Mouse (Mus musculus): ENCODE data around the gene Ptpn6. TPM values are rescaled to one million over a fixed set of nuclear protein-coding genes. Genes with fewer than 3 reads are reported as not detected.

Ptpn6 gene
- polyA plus RNA-seq, 1 experiment from 2014 or later: 16.4 TPM

DNA sequence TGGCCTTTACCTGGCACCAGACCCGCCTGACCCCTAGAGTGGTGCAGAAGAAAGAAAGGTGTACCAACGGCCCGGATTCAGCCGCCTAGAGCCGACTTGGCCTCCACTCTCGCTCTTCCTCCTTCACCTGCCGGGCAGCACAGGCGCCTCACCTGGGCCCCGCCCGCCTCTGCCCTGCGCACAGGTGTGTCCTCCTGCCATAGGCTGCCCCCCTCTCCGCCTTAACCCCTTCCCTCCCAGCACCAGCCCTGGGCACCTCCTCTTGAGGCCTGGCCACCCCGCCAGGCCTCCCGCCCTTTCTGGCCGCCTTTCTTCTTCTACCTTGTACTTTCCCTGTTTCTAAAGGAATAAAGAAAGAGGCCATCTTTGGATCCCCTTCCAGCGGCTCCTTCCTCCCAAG, 19.8 kb downstream of the Ptpn6 start:
- Histone ChIP-seq H3K4me3 (ENCODE audit: low read length) (peak overlapping the region; percentile 28), H3K4me2 (replicated peaks; ENCODE audit: low read depth, low read length) (peak overlapping the region; percentile 44), H3K27me3 (ENCODE audit: insufficient read depth, low read length) (no peaks in the 10 kb centered on the region), H3K4me1 (ENCODE audit: insufficient read depth, low read length) (peaks cover 6% of the 10 kb centered on the region), H3K36me3 (ENCODE audit: insufficient read depth, low read length) (peaks cover 41% of the 10 kb centered on the region), H3K9ac (replicated peaks; ENCODE audit: low read length) (peak overlapping the region; percentile 60), H3K27ac (ENCODE audit: low read length) (peak overlapping the region; percentile 74), H3K9me3 (ENCODE audit: low read length) (no peaks in the 10 kb centered on the region)
- peak; percentile 68 for ATAC-seq (ENCODE audit: low FRiP score, low TSS enrichment)
- 64% methylated on average over 14 of the region's 16 CpGs for WGBS

GRCm38 (mm10) chr6:124717968-124718367, 20.5 kb downstream of the Ptpn6 start:
- Histone ChIP-seq H3K27me3 (ENCODE audit: insufficient read depth, low read length) (no peaks in the 10 kb centered on the region), H3K4me3 (ENCODE audit: low read length) (peak overlapping the region; percentile 28), H3K4me2 (replicated peaks; ENCODE audit: low read depth, low read length) (peak overlapping the region; percentile 44), H3K4me1 (ENCODE audit: insufficient read depth, low read length) (peaks cover 14% of the 10 kb centered on the region), H3K9ac (replicated peaks; ENCODE audit: low read length) (peak overlapping the region; percentile 43), H3K36me3 (ENCODE audit: insufficient read depth, low read length) (peaks cover 42% of the 10 kb centered on the region), H3K27ac (ENCODE audit: low read length) (peak overlapping the region; percentile 74), H3K9me3 (ENCODE audit: low read length) (no peaks in the 10 kb centered on the region)
- ATAC-seq (ENCODE audit: low FRiP score, low TSS enrichment): no peak
- 77% methylated on average over 13 of the region's 13 CpGs for WGBS

DNA sequence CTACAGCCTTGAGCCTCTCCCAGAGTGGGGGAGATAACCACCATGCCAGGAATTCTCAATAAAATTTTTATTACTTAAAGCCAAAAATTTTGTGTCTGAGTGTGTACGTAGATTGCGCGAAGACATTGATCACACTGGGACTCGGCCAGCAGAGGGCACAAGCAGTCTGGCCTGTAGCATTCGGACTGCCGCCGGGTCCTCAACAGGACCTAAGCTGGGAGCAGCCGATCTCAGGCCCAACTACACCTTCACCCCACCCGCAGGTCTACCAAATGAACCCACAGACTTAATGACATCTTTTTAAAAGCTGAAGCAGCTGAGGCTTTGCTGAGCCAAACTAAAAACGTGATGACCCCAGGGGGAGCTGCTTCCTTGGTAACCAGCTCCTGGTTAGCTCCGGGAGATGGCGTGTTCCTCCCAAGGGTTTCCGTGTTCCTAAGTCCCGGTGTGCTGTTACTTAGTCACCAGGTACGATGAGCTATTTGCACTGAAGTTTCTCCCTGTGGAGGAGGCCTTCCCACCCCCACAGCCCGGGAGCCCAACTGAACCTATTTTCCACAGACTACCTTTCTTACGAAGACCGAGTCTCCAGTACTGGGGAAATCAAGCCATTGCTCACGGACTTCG, 21.5 kb downstream of the Ptpn6 start:
- Histone ChIP-seq H3K4me3 (ENCODE audit: low read length) (peak overlapping the region; percentile 28), H3K4me2 (replicated peaks; ENCODE audit: low read depth, low read length) (peak overlapping the region; percentile 44), H3K9ac (replicated peaks; ENCODE audit: low read length) (no peak overlapping the region), H3K27ac (ENCODE audit: low read length) (peak overlapping the region; percentile 50; the same call in 1 of the 2 replicates), H3K27me3 (ENCODE audit: insufficient read depth, low read length) (no peaks in the 10 kb centered on the region), H3K36me3 (ENCODE audit: insufficient read depth, low read length) (peaks cover 42% of the 10 kb centered on the region), H3K4me1 (ENCODE audit: insufficient read depth, low read length) (peaks cover 15% of the 10 kb centered on the region), H3K9me3 (ENCODE audit: low read length) (no peaks in the 10 kb centered on the region)
- WGBS: 64% methylated on average over 20 of the region's 20 CpGs
- ATAC-seq (ENCODE audit: low FRiP score, low TSS enrichment): no peak

GRCm38 (mm10) chr6:124712918-124713317, 25.6 kb downstream of the Ptpn6 start:
- Histone ChIP-seq H3K9me3 (ENCODE audit: low read length) (no peaks in the 10 kb centered on the region), H3K36me3 (ENCODE audit: insufficient read depth, low read length) (peaks cover 50% of the 10 kb centered on the region)
- WGBS: 8% methylated on average over 11 of the region's 11 CpGs

DNA sequence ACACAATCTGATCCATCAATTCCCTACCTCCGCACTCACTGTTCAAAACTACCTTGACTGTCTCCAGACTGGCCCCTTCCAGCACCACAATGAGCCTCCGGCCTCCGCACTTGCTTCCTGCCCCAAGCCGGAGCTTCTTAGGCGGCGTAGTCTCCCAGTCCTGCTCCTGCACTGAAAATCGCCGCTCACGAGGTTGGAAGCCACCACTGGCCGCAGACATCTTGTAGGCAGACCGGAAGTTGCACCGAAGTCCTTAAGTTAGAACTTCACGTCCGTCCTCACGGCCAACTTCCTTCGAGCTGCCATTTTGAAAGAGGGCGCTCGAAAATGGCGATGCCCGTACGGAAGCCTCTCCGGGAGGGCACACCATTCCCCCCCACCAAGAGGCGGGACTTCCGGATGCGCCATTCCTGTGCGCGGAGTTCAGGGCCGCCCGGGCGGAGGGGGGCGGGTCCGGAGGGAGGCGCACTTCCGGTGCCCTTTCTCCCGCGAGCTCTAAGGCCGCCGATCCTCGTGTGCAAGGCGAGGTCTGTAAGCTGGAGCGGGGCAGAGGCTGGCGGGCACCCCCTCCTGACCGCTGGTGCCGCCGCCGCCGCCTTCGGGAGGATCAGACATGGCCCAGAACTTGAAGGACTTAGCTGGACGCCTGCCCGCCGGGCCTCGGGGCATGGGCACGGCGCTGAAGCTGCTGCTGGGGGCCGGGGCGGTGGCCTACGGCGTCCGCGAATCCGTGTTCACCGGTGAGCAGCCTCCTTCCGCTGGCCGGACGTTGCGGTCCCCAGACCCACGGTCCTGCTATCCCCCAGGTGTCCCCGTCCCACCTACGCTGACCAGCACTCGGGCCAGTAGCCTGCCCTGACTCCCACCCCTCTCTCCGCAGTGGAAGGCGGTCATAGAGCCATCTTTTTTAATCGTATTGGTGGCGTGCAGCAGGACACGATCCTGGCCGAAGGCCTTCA, 26.4 kb downstream of the Ptpn6 start, which contains the start of the genes Emg1 and Phb2:
Gene Emg1 (minus strand): TSS at position 355 of the 959 bp plus-strand sequence.
Gene Phb2 (plus strand): TSS at position 513 of the 959 bp plus-strand sequence.
- H3K27ac ChIP-seq (ENCODE audit: low read length): peak within 1 kb of the TSS; percentile 95
- H3K36me3 ChIP-seq (ENCODE audit: insufficient read depth, low read length): peaks cover 51% of the 10 kb centered on the region
- peak; percentile 96 for ATAC-seq (ENCODE audit: low FRiP score, low TSS enrichment)
- no peaks in the 10 kb centered on the region for H3K9me3 ChIP-seq (ENCODE audit: low read length)
- H3K9ac ChIP-seq (replicated peaks; ENCODE audit: low read length): peak within 1 kb of the TSS; percentile 93
- H3K4me3 ChIP-seq (ENCODE audit: low read length): peak within 1 kb of the TSS; percentile 98
- WGBS: under 1% methylated on average over 73 of the region's 76 CpGs
- H3K4me1 ChIP-seq (ENCODE audit: insufficient read depth, low read length): peaks cover 33% of the 10 kb centered on the region
- peak within 1 kb of the TSS; percentile 93 for H3K4me2 ChIP-seq (replicated peaks; ENCODE audit: low read depth, low read length)
- no peaks in the 10 kb centered on the region for H3K27me3 ChIP-seq (ENCODE audit: insufficient read depth, low read length)

More at GRCm38 (mm10) chr6:124712918-124713317, 25.6 kb downstream of the Ptpn6 start:
- Histone ChIP-seq H3K4me3 (ENCODE audit: low read length) (peak overlapping the region; percentile 98), H3K9ac (replicated peaks; ENCODE audit: low read length) (peak overlapping the region; percentile 93), H3K4me2 (replicated peaks; ENCODE audit: low read depth, low read length) (peak overlapping the region; percentile 93), H3K4me1 (ENCODE audit: insufficient read depth, low read length) (peaks cover 33% of the 10 kb centered on the region), H3K27me3 (ENCODE audit: insufficient read depth, low read length) (no peaks in the 10 kb centered on the region), H3K27ac (ENCODE audit: low read length) (peak overlapping the region; percentile 93)
- no peak for ATAC-seq (ENCODE audit: low FRiP score, low TSS enrichment)

GRCm38 (mm10) chr6:124708289-124708889, 30.1 kb downstream of the Ptpn6 start:
- ATAC-seq (ENCODE audit: low FRiP score, low TSS enrichment): no peak
- peaks cover 23% of the 10 kb centered on the region for H3K4me1 ChIP-seq (ENCODE audit: insufficient read depth, low read length)
- 89% methylated on average over 10 of the region's 10 CpGs for WGBS
- H3K27me3 ChIP-seq (ENCODE audit: insufficient read depth, low read length): no peaks in the 10 kb centered on the region
- H3K9ac ChIP-seq (replicated peaks; ENCODE audit: low read length): no peak overlapping the region
- H3K4me3 ChIP-seq (ENCODE audit: low read length): no peak overlapping the region
- no peak overlapping the region for H3K27ac ChIP-seq (ENCODE audit: low read length)
- H3K36me3 ChIP-seq (ENCODE audit: insufficient read depth, low read length): peaks cover 43% of the 10 kb centered on the region
- H3K9me3 ChIP-seq (ENCODE audit: low read length): no peaks in the 10 kb centered on the region
- no peak overlapping the region for H3K4me2 ChIP-seq (replicated peaks; ENCODE audit: low read depth, low read length)

GRCm38 (mm10) chr6:124706061-124706627, 32.4 kb downstream of the Ptpn6 start:
- no peak overlapping the region for H3K4me3 ChIP-seq (ENCODE audit: low read length)
- H3K4me1 ChIP-seq (ENCODE audit: insufficient read depth, low read length): peaks cover 18% of the 10 kb centered on the region
- no peak overlapping the region for H3K27ac ChIP-seq (ENCODE audit: low read length)
- 68% methylated on average over 5 of the region's 5 CpGs for WGBS
- ATAC-seq (ENCODE audit: low FRiP score, low TSS enrichment): no peak
- no peaks in the 10 kb centered on the region for H3K9me3 ChIP-seq (ENCODE audit: low read length)
- H3K9ac ChIP-seq (replicated peaks; ENCODE audit: low read length): no peak overlapping the region
- peaks cover 63% of the 10 kb centered on the region for H3K36me3 ChIP-seq (ENCODE audit: insufficient read depth, low read length)
- H3K4me2 ChIP-seq (replicated peaks; ENCODE audit: low read depth, low read length): no peak overlapping the region
- H3K27me3 ChIP-seq (ENCODE audit: insufficient read depth, low read length): no peaks in the 10 kb centered on the region

DNA sequence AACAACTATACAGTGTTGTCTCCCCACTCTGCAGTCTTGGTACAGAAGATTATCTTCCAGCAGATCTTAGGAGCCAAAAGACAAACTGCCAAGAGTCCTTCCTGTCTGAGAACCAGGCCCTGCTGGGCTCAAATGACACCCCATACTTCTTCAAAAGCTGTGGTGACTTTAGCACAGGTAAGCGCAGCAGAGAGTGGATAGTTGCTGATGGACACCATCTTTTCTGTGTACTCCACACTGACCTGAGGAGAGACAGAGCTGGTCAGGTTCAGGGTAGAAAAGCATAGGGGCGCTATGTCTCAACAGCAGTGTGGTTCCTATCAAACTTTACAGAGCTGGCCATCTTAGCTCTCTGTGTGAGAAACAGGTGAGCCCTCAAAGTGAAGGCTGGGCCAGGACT, 34.1 kb downstream of the Ptpn6 start:
- Histone ChIP-seq H3K4me3 (ENCODE audit: low read length) (no peak overlapping the region), H3K36me3 (ENCODE audit: insufficient read depth, low read length) (peaks cover 60% of the 10 kb centered on the region), H3K9me3 (ENCODE audit: low read length) (no peaks in the 10 kb centered on the region), H3K27me3 (ENCODE audit: insufficient read depth, low read length) (no peaks in the 10 kb centered on the region), H3K9ac (replicated peaks; ENCODE audit: low read length) (no peak overlapping the region), H3K4me1 (ENCODE audit: insufficient read depth, low read length) (peaks cover 11% of the 10 kb centered on the region), H3K4me2 (replicated peaks; ENCODE audit: low read depth, low read length) (no peak overlapping the region), H3K27ac (ENCODE audit: low read length) (no peak overlapping the region)
- 90% methylated on average over 2 of the region's 2 CpGs for WGBS
- ATAC-seq (ENCODE audit: low FRiP score, low TSS enrichment): no peak

DNA sequence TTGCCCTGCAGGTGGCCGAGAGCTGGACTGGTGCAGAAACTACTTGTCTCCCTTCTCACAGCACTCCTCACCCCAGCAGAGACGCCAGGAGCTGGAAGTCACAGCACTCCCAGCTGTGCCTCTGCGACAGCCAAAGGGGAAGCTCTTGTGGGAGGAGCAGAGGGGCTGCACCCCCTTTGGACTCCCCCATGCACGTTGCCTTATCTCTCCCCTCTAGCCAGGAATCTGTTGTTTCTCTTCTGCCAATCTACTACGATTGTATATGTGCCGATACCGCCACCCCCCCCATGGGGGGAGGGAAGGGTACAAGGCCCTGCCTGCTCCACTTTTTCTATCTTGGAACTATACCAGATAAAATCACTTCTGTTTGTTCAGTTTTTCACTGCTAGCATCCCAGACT, 34.7 kb downstream of the Ptpn6 start:
- ATAC-seq (ENCODE audit: low FRiP score, low TSS enrichment): no peak
- Histone ChIP-seq H3K9me3 (ENCODE audit: low read length) (no peaks in the 10 kb centered on the region), H3K4me2 (replicated peaks; ENCODE audit: low read depth, low read length) (no peak overlapping the region), H3K4me1 (ENCODE audit: insufficient read depth, low read length) (peaks cover 8% of the 10 kb centered on the region), H3K9ac (replicated peaks; ENCODE audit: low read length) (no peak overlapping the region), H3K4me3 (ENCODE audit: low read length) (no peak overlapping the region), H3K36me3 (ENCODE audit: insufficient read depth, low read length) (peaks cover 59% of the 10 kb centered on the region), H3K27me3 (ENCODE audit: insufficient read depth, low read length) (no peaks in the 10 kb centered on the region), H3K27ac (ENCODE audit: low read length) (no peak overlapping the region)
- 82% methylated on average over 7 of the region's 7 CpGs for WGBS
